Mouse (Mus musculus) myocyte (in vitro differentiated cells): ENCODE results near the gene Dph6.

Source experiments
- E2F4 ChIP-seq: IDR thresholded peaks from one replicate; pipeline ENCODE4 v1.6.1; 2011; ENCODE audit warnings: mild to moderate bottlenecking, control low read depth, moderate library complexity; ENCODE audit not compliant: insufficient read depth
- MAX ChIP-seq: IDR thresholded peaks from one replicate; pipeline ENCODE4 v1.6.1; 2011; ENCODE audit warnings: low read depth, mild to moderate bottlenecking, control low read depth
- MYOD1 ChIP-seq, 3 experiments: IDR thresholded peaks; one replicate each; pipeline ENCODE4 v1.6.1; 2011; ENCODE audit warnings: control low read depth in 2 of 3, low read depth in 2 of 3, mild to moderate bottlenecking in 2 of 3, moderate library complexity in 1 of 3; ENCODE audit not compliant: insufficient read length in 2 of 3, control insufficient read depth in 1 of 3
- MYOG ChIP-seq, 3 experiments: IDR thresholded peaks; one replicate each; pipeline ENCODE4 v1.6.1; 2011; ENCODE audit warnings: control low read depth in 2 of 3, low read depth in 2 of 3, mild to moderate bottlenecking in 2 of 3; ENCODE audit not compliant: insufficient read length in 2 of 3, control insufficient read depth in 1 of 3, insufficient read depth in 1 of 3
- POLR2A ChIP-seq: IDR thresholded peaks from one replicate; pipeline ENCODE4 v1.6.1; 2011; ENCODE audit warnings: low read depth, mild to moderate bottlenecking, control low read depth, moderate library complexity; ENCODE audit not compliant: insufficient read length
- POLR2AphosphoS2 ChIP-seq: IDR thresholded peaks from one replicate; pipeline ENCODE4 v1.6.1; 2011; ENCODE audit warnings: low read depth, control low read depth; ENCODE audit not compliant: insufficient read length
- REST ChIP-seq: IDR thresholded peaks from one replicate; pipeline ENCODE4 v1.6.1; 2011; ENCODE audit warnings: mild to moderate bottlenecking, control low read depth, moderate library complexity; ENCODE audit not compliant: insufficient read depth, insufficient read length
- TCF12 ChIP-seq: IDR thresholded peaks from one replicate; pipeline ENCODE4 v1.6.1; 2011; ENCODE audit warnings: mild to moderate bottlenecking, control low read depth; ENCODE audit not compliant: poor library complexity, insufficient read depth, severe bottlenecking
- USF1 ChIP-seq: IDR thresholded peaks from one replicate; pipeline ENCODE4 v1.6.1; 2011; ENCODE audit warnings: low read depth, mild to moderate bottlenecking, control low read depth, moderate library complexity

GRCm38 (mm10) chr2:114643832-114644231 is 10.9 kb downstream of the Dph6 start:
- TF ChIP-seq POLR2A (no peak), POLR2AphosphoS2 (no peak), USF1 (no peak), MAX (no peak), MYOG (IDR thresholded peaks at IDR 0.05; ENCODE audit: control insufficient read depth in 1 of 3, insufficient read depth in 1 of 3, insufficient read length in 2 of 3, low read depth in 2 of 3) (no peak), E2F4 (no peak), REST (no peak), TCF12 (no peak), MYOD1 (IDR thresholded peaks at IDR 0.05; ENCODE audit: control insufficient read depth in 1 of 3, insufficient read length in 2 of 3, low read depth in 2 of 3) (no peak)
